8 mouse cellular contexts compared by ENCODE assay signal in genomic region chr12:33027093-33027492, GRCm38 (mm10).
DNase-seq lines count a peak whose midpoint lies in the region; ATAC-seq and TF ChIP-seq lines count a peak whose summit lies in the region.

No protein-coding gene starts in this region.

- H3K27ac ChIP-seq in intestine, embryonic 16.5 days (ENCODE audit: low read length) = no peak overlapping the region
- H3K27ac ChIP-seq in midbrain, embryonic 14.5 days (replicated peaks; ENCODE audit: low read depth, low read length) = no peak overlapping the region
- no peak overlapping the region for H3K27ac ChIP-seq in spleen, adult 2 months (ENCODE audit: insufficient read depth, low read length)

- 0 out of 2 replicates have a peak overlapping the region, but pooled peaks have one; percentile 20 for H3K9ac ChIP-seq in intestine, embryonic 16.5 days (ENCODE audit: low read depth, low read length)
- no peak overlapping the region for H3K9ac ChIP-seq in midbrain, embryonic 14.5 days (replicated peaks; ENCODE audit: low read length)

- no peak overlapping the region for H3K4me3 ChIP-seq in intestine, embryonic 16.5 days (ENCODE audit: low read length)
- no peak overlapping the region for H3K4me3 ChIP-seq in midbrain, embryonic 14.5 days (replicated peaks; ENCODE audit: low read depth, low read length)
- H3K4me3 ChIP-seq in spleen, adult 2 months (ENCODE audit: extremely low read depth, insufficient read depth, insufficient read length) = no peak overlapping the region

- TF ChIP-seq POLR2A in spleen, adult 2 months (IDR thresholded peaks at IDR 0.05; ENCODE audit: low read depth, low read length) = no peak

- peak; percentile 86 for DNase-seq in 416B (ENCODE audit: low read depth)
- DNase-seq in adrenal gland, postnatal 10 days = peak; percentile 86
- peak; percentile 77 for DNase-seq in embryo, embryonic 9.5 days (ENCODE audit: extremely low spot score)
- peak; percentile 61 to 70 for DNase-seq in left cerebral cortex, postnatal 36 days (ENCODE audit: low spot score in 2 of 2)
- peak; percentile 94 for DNase-seq in midbrain, embryonic 14.5 days
- DNase-seq in spleen, adult 2 months (ENCODE audit: low read depth in 1 of 2, low spot score in 2 of 2) = peak; percentile 60 to 69

- 0% methylated on average over 10 of the region's 10 CpGs for WGBS in intestine, embryonic 16.5 days
- WGBS in midbrain, embryonic 14.5 days = under 1% methylated on average over 10 of the region's 10 CpGs
- 4% methylated on average over 10 of the region's 10 CpGs for WGBS in spleen, adult 2 months

- H3K36me3 ChIP-seq in intestine, embryonic 16.5 days (ENCODE audit: control insufficient read depth, insufficient read depth, low read length) = no peaks in the 10 kb centered on the region
- no peaks in the 10 kb centered on the region for H3K36me3 ChIP-seq in midbrain, embryonic 14.5 days (ENCODE audit: control insufficient read depth, insufficient read depth, low read length)
- no peaks in the 10 kb centered on the region for H3K36me3 ChIP-seq in spleen, adult 2 months (ENCODE audit: control insufficient read depth, insufficient read depth, low read length)

- TF ChIP-seq CTCF in spleen, adult 2 months (IDR thresholded peaks at IDR 0.05; ENCODE audit: extremely low read depth, insufficient read depth, insufficient read length, insufficient replicate concordance) = peak; percentile 91; the same call in 1 of the 2 replicates

- intact Hi-C loops in left cerebral cortex, postnatal 36 days (cut with DNase I) = loop anchor here (1.0 to 5.0 kb wide), 5 partner anchors 82 to 400 kb away; partner anchors contain the start of gene Twistnb

- H3K27me3 ChIP-seq in intestine, embryonic 16.5 days (replicated peaks; ENCODE audit: control insufficient read depth, insufficient read depth, low read length) = no peaks in the 10 kb centered on the region
- H3K27me3 ChIP-seq in midbrain, embryonic 14.5 days (ENCODE audit: control insufficient read depth, insufficient read depth, low read length) = no peaks in the 10 kb centered on the region
- no peaks in the 10 kb centered on the region for H3K27me3 ChIP-seq in spleen, adult 2 months (ENCODE audit: control insufficient read depth, insufficient read depth, low read length)

- H3K9me3 ChIP-seq in intestine, embryonic 16.5 days (ENCODE audit: control insufficient read depth, low read length) = no peaks in the 10 kb centered on the region
- H3K9me3 ChIP-seq in midbrain, embryonic 14.5 days (ENCODE audit: control insufficient read depth, low read length) = no peaks in the 10 kb centered on the region

- H3K4me2 ChIP-seq in intestine, embryonic 16.5 days (ENCODE audit: low read depth, low read length) = no peak overlapping the region
- H3K4me2 ChIP-seq in midbrain, embryonic 14.5 days (ENCODE audit: low read length) = 0 out of 2 replicates have a peak overlapping the region, but pooled peaks have one; percentile 15

- H3K4me1 ChIP-seq in intestine, embryonic 16.5 days (ENCODE audit: control insufficient read depth, insufficient read depth, low read length) = peaks cover 9% of the 10 kb centered on the region
- H3K4me1 ChIP-seq in midbrain, embryonic 14.5 days (ENCODE audit: control insufficient read depth, insufficient read depth, low read length) = peaks cover 3% of the 10 kb centered on the region; the same call in 1 of the 2 replicates
- H3K4me1 ChIP-seq in spleen, adult 2 months (ENCODE audit: control insufficient read depth, insufficient read depth, insufficient read length) = no peaks in the 10 kb centered on the region

- ATAC-seq in granulocyte monocyte progenitor cell, adult 5-6 weeks (replicated peaks; ENCODE audit: poor library complexity, severe bottlenecking) = peak; percentile 81
- peak; percentile 71 for ATAC-seq in intestine, embryonic 16.5 days
- peak; percentile 81 for ATAC-seq in midbrain, embryonic 14.5 days (ENCODE audit: low FRiP score, low TSS enrichment)
